In genomic region chr16:56700898-56701297, GRCm38 (mm10) we compare ENCODE assay signal across 27 mouse cellular contexts.
"Had no signal": no experiment of that assay in that cellular context is flagged by ENCODE, and none has a peak within 500 bp of the region (broad histone marks: within the 10 kb centered on the region; RNA-seq: fewer than 3 reads in every experiment).

No protein-coding gene starts in this region.

- H3K9ac ChIP-seq: embryonic facial prominence, embryonic 12.5 days; embryonic facial prominence, embryonic 13.5 days; embryonic facial prominence, embryonic 15.5 days; forebrain, embryonic 12.5 days; forebrain, embryonic 13.5 days; forebrain, embryonic 15.5 days had no signal

- ATAC-seq: forebrain, embryonic 13.5 days; forebrain, embryonic 14.5 days; forebrain, embryonic 15.5 days; forebrain, embryonic 16.5 days had no signal

- H3K27ac ChIP-seq: embryonic facial prominence, embryonic 10.5 days; embryonic facial prominence, embryonic 12.5 days; embryonic facial prominence, embryonic 13.5 days; embryonic facial prominence, embryonic 15.5 days; forebrain, embryonic 10.5 days; forebrain, embryonic 12.5 days; forebrain, embryonic 13.5 days; forebrain, embryonic 15.5 days; gastrocnemius, adult 2 months; heart, adult 2 months; heart, embryonic 10.5 days had no signal

- H3K9me3 ChIP-seq: embryonic facial prominence, embryonic 10.5 days; embryonic facial prominence, embryonic 12.5 days; embryonic facial prominence, embryonic 13.5 days; embryonic facial prominence, embryonic 15.5 days; forebrain, embryonic 10.5 days; forebrain, embryonic 12.5 days; forebrain, embryonic 13.5 days; forebrain, embryonic 15.5 days; heart, embryonic 10.5 days had no signal

- H3K27me3 ChIP-seq: embryonic facial prominence, embryonic 12.5 days; embryonic facial prominence, embryonic 13.5 days; embryonic facial prominence, embryonic 15.5 days; forebrain, embryonic 12.5 days; forebrain, embryonic 13.5 days; forebrain, embryonic 15.5 days had no signal

- H3K4me2 ChIP-seq: embryonic facial prominence, embryonic 12.5 days; embryonic facial prominence, embryonic 13.5 days; embryonic facial prominence, embryonic 15.5 days; forebrain, embryonic 12.5 days; forebrain, embryonic 13.5 days; forebrain, embryonic 15.5 days; heart, embryonic 11.5 days had no signal

- H3K4me1 ChIP-seq: embryonic facial prominence, embryonic 10.5 days; embryonic facial prominence, embryonic 12.5 days; embryonic facial prominence, embryonic 13.5 days; embryonic facial prominence, embryonic 15.5 days; forebrain, embryonic 10.5 days; forebrain, embryonic 12.5 days; forebrain, embryonic 13.5 days; forebrain, embryonic 15.5 days; heart, embryonic 10.5 days had no signal

- DNase-seq: cerebellum, adult 9-11 months; cerebellum, postnatal 10 days; cerebellum, postnatal 14 days; cerebellum, postnatal 25 days; cerebellum, postnatal 36 days; embryo, embryonic 11 days; gastrocnemius, adult 2 months; gastrocnemius, postnatal 10 days; gastrocnemius, postnatal 14 days; gastrocnemius, postnatal 25 days; gastrocnemius, postnatal 36 days; heart, adult 11 months; heart, adult 18-20 months; heart, adult 2 months had no signal

- H3K4me3 ChIP-seq: embryonic facial prominence, embryonic 10.5 days; embryonic facial prominence, embryonic 12.5 days; embryonic facial prominence, embryonic 13.5 days; embryonic facial prominence, embryonic 15.5 days; erythroblast, embryonic 14.5 days; forebrain, embryonic 10.5 days; forebrain, embryonic 12.5 days; forebrain, embryonic 13.5 days; forebrain, embryonic 15.5 days; gastrocnemius, adult 2 months; heart, adult 2 months; heart, embryonic 10.5 days had no signal
